In the genomic region with DNA sequence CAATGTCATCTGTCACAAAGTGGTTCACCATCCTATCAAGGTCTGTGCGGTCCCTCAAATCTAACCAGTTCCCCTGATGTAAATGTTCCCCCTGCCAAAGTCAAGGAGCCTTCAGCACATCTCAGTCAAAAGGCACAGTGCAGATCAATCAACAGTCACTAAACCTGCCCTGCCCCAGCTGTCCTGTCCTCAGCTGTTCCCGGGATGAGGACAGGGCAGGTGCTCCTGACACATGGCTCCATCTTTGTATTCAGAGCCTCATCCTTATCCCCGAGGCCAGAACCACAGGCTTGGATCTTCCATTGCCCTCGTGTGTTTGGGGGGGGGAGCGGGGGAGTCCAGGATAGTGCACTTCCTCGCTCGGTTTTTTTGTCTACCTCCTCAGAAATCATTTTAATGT, we compare ENCODE assay signal across 26 mouse cellular contexts. TPM values are rescaled to one million over a fixed set of nuclear protein-coding genes. Genes with fewer than 3 reads are reported as not detected.
DNase-seq lines count a peak whose midpoint lies in the region; ATAC-seq and TF ChIP-seq lines count a peak whose summit lies in the region.
"Had no signal": no experiment of that assay in that cellular context is flagged by ENCODE, and none has a peak within 500 bp of the region (broad histone marks: within the 10 kb centered on the region; RNA-seq: fewer than 3 reads in every experiment).

No protein-coding gene starts in this region.

- TF ChIP-seq POLR2A in myocyte (IDR thresholded peaks at IDR 0.05; ENCODE audit: insufficient read length, low read depth), result no peak

- H3ac ChIP-seq in myocyte (ENCODE audit: control insufficient read depth, insufficient read length), result no peak overlapping the region

- ATAC-seq in forebrain, embryonic 13.5 days, result no peak
- ATAC-seq in heart, embryonic 13.5 days (ENCODE audit: extremely low read depth, insufficient number of reproducible peaks, low FRiP score, low TSS enrichment), result no peak
- ATAC-seq in midbrain, embryonic 11.5 days (ENCODE audit: low FRiP score), result no peak
- ATAC-seq: activated CD4-positive, CD25-positive, alpha-beta regulatory T cell, adult 4 months; CD4-positive, CD25-positive, alpha-beta regulatory T cell, adult 4 months; Patski had no signal

- H3K27me3 ChIP-seq in forebrain, embryonic 10.5 days (ENCODE audit: poor library complexity, severe bottlenecking), result 0 out of 2 replicates have a peak, but pooled peaks cover 25% of the 10 kb centered on the region
- H3K27me3 ChIP-seq in forebrain, embryonic 13.5 days, result no peaks in the 10 kb centered on the region
- H3K27me3 ChIP-seq in heart, embryonic 13.5 days (replicated peaks), result peaks cover 93% of the 10 kb centered on the region
- peaks cover 10% of the 10 kb centered on the region for H3K27me3 ChIP-seq in midbrain, embryonic 10.5 days (ENCODE audit: low read depth, poor library complexity, severe bottlenecking)
- no peaks in the 10 kb centered on the region; the same call in 1 of the 2 replicates for H3K27me3 ChIP-seq in midbrain, embryonic 11.5 days (ENCODE audit: control insufficient read depth, insufficient read depth, low read length)
- no peaks in the 10 kb centered on the region for H3K27me3 ChIP-seq in myocyte (ENCODE audit: control insufficient read depth, insufficient read depth, insufficient read length)
- H3K27me3 ChIP-seq: CH12.LX, Patski had no signal

- H3K79me2 ChIP-seq in myocyte (ENCODE audit: control insufficient read depth, insufficient read depth), result no peaks in the 10 kb centered on the region

- H3K9ac ChIP-seq in forebrain, embryonic 13.5 days, result no peak overlapping the region
- no peak overlapping the region for H3K9ac ChIP-seq in heart, embryonic 13.5 days
- no peak overlapping the region for H3K9ac ChIP-seq in midbrain, embryonic 11.5 days (ENCODE audit: low read length)

- WGBS in forebrain, embryonic 10.5 days, result 84% methylated on average over 7 of the region's 7 CpGs
- WGBS in forebrain, embryonic 13.5 days, result 80% methylated on average over 7 of the region's 7 CpGs
- WGBS in heart, embryonic 13.5 days, result 39% methylated on average over 7 of the region's 7 CpGs
- WGBS in midbrain, embryonic 10.5 days, result 80% methylated on average over 7 of the region's 7 CpGs
- WGBS in midbrain, embryonic 11.5 days, result 81% methylated on average over 7 of the region's 7 CpGs

- intact Hi-C loops in heart, postnatal 36 days (cut with DNase I), result loop anchor here (5.0 kb wide), 1 partner anchor 436 kb away; no protein-coding TSS in a partner anchor

- H3K9me3 ChIP-seq in forebrain, embryonic 10.5 days, result no peaks in the 10 kb centered on the region
- no peaks in the 10 kb centered on the region for H3K9me3 ChIP-seq in forebrain, embryonic 13.5 days (replicated peaks)
- H3K9me3 ChIP-seq in heart, embryonic 13.5 days, result no peaks in the 10 kb centered on the region
- no peaks in the 10 kb centered on the region for H3K9me3 ChIP-seq in midbrain, embryonic 10.5 days (replicated peaks)
- H3K9me3 ChIP-seq in midbrain, embryonic 11.5 days (ENCODE audit: control insufficient read depth, low read length), result no peaks in the 10 kb centered on the region

- H3K4me2 ChIP-seq in forebrain, embryonic 13.5 days, result no peak overlapping the region
- 0 out of 2 replicates have a peak overlapping the region, but pooled peaks have one; percentile 5 for H3K4me2 ChIP-seq in heart, embryonic 13.5 days
- H3K4me2 ChIP-seq in midbrain, embryonic 11.5 days, result no peak overlapping the region
- no peak overlapping the region for H3K4me2 ChIP-seq in myocyte (ENCODE audit: low read depth)

- H3K4me3 ChIP-seq in forebrain, embryonic 10.5 days, result no peak overlapping the region
- H3K4me3 ChIP-seq in forebrain, embryonic 13.5 days, result no peak overlapping the region
- H3K4me3 ChIP-seq in heart, embryonic 13.5 days, result no peak overlapping the region
- no peak overlapping the region for H3K4me3 ChIP-seq in midbrain, embryonic 10.5 days
- H3K4me3 ChIP-seq in midbrain, embryonic 11.5 days (ENCODE audit: low read depth, low read length), result no peak overlapping the region
- no peak overlapping the region for H3K4me3 ChIP-seq in myocyte

- H3K4me1 ChIP-seq in forebrain, embryonic 10.5 days, result peaks cover 31% of the 10 kb centered on the region
- H3K4me1 ChIP-seq in forebrain, embryonic 13.5 days, result peaks cover 21% of the 10 kb centered on the region
- peaks cover 36% of the 10 kb centered on the region for H3K4me1 ChIP-seq in heart, embryonic 13.5 days
- H3K4me1 ChIP-seq in midbrain, embryonic 10.5 days, result peaks cover 30% of the 10 kb centered on the region
- peaks cover 10% of the 10 kb centered on the region; the same call in 1 of the 2 replicates for H3K4me1 ChIP-seq in midbrain, embryonic 11.5 days (ENCODE audit: control insufficient read depth, insufficient read depth, low read length)

- DNase-seq in forebrain, embryonic 10.5 days (ENCODE audit: extremely low spot score, low spot score), result no peak
- DNase-seq in heart, postnatal 36 days, result no peak
- no peak for DNase-seq in midbrain, embryonic 10.5 days (ENCODE audit: low spot score)
- no peak for DNase-seq in midbrain, embryonic 11.5 days (ENCODE audit: low spot score, missing footprints)
- DNase-seq in left cerebral cortex, adult 8-10 months (ENCODE audit: low spot score in 2 of 2), result no peak
- DNase-seq: adrenal gland, adult 2 months; adrenal gland, adult 8-10 months; adrenal gland, postnatal 10 days; adrenal gland, postnatal 14 days; adrenal gland, postnatal 25 days; adrenal gland, postnatal 36 days; B cell, adult 2 months; cerebellum, adult 11 months; cerebellum, adult 11-12 months had no signal

- H3K27ac ChIP-seq in forebrain, embryonic 10.5 days, result peak overlapping the region; percentile 16; the same call in 1 of the 2 replicates
- H3K27ac ChIP-seq in forebrain, embryonic 13.5 days, result no peak overlapping the region
- no peak overlapping the region for H3K27ac ChIP-seq in heart, embryonic 13.5 days (replicated peaks)
- H3K27ac ChIP-seq in midbrain, embryonic 10.5 days (replicated peaks), result 0 out of 2 replicates have a peak overlapping the region, but pooled peaks have one; percentile 10
- H3K27ac ChIP-seq in midbrain, embryonic 11.5 days (ENCODE audit: low read depth, low read length), result no peak overlapping the region

- H3K36me3 ChIP-seq in forebrain, embryonic 10.5 days (replicated peaks), result no peaks in the 10 kb centered on the region
- H3K36me3 ChIP-seq in forebrain, embryonic 13.5 days (ENCODE audit: poor library complexity, severe bottlenecking), result no peaks in the 10 kb centered on the region
- H3K36me3 ChIP-seq in heart, embryonic 13.5 days, result no peaks in the 10 kb centered on the region
- H3K36me3 ChIP-seq in midbrain, embryonic 10.5 days, result no peaks in the 10 kb centered on the region
- no peaks in the 10 kb centered on the region for H3K36me3 ChIP-seq in midbrain, embryonic 11.5 days (ENCODE audit: control insufficient read depth, insufficient read depth, low read length)
- no peaks in the 10 kb centered on the region for H3K36me3 ChIP-seq in myocyte (ENCODE audit: control insufficient read depth, insufficient read depth)
- H3K36me3 ChIP-seq: G1E had no signal

TF ChIP-seq in myocyte, 11 proteins besides CTCF, POLR2A, EP300 and RAD21:
- TF ChIP-seq POLR2AphosphoS2 (IDR thresholded peaks at IDR 0.05; ENCODE audit: insufficient read length, low read depth) (no peak), CEBPB (IDR thresholded peaks at IDR 0.05; ENCODE audit: insufficient read depth, poor library complexity, severe bottlenecking) (no peak), MYOD1 (IDR thresholded peaks at IDR 0.05; ENCODE audit: control insufficient read depth in 1 of 3, insufficient read length in 2 of 3, low read depth in 2 of 3) (peak; percentile 64 to 99 (median 98)), TCF3 (IDR thresholded peaks at IDR 0.05; ENCODE audit: insufficient read length, low read depth) (peak; percentile 97), SRF (IDR thresholded peaks at IDR 0.05; ENCODE audit: control insufficient read depth, insufficient read length, low read depth) (no peak), TCF12 (IDR thresholded peaks at IDR 0.05; ENCODE audit: insufficient read depth, poor library complexity, severe bottlenecking) (peak; percentile 94), MAX (IDR thresholded peaks at IDR 0.05; ENCODE audit: low read depth) (no peak), MYOG (IDR thresholded peaks at IDR 0.05; ENCODE audit: control insufficient read depth in 1 of 3, insufficient read depth in 1 of 3, insufficient read length in 2 of 3, low read depth in 2 of 3) (peak; percentile 80 to 99 (median 98))

RNA-seq across cellular contexts. Expression of a gene that starts 3.4 kb away (rescaled TPM):
- 0.10 and 0.27 TPM in 2 replicates for polyA plus RNA-seq in forebrain, embryonic 10.5 days (2016; fragmentation: Nextera tagmentation; extraction: Ambion mirVana)
- 0.62 and 0.93 TPM in 2 replicates for polyA plus RNA-seq in forebrain, embryonic 13.5 days (2015; fragmentation: Nextera tagmentation; extraction: Ambion mirVana)
- polyA plus RNA-seq in heart, embryonic 13.5 days (2015; fragmentation: Nextera tagmentation; extraction: Ambion mirVana), result 0.06 and 0.33 TPM in 2 replicates
- total RNA-seq in heart, postnatal 36 days (2021), result not detected
- 0.15 and 0.30 TPM in 2 replicates for polyA plus RNA-seq in midbrain, embryonic 10.5 days (2016; fragmentation: Nextera tagmentation; extraction: Ambion mirVana)
- polyA plus RNA-seq in midbrain, embryonic 11.5 days (2014; fragmentation: Nextera tagmentation; extraction: Ambion mirVana), result 0.18 TPM in 1 of 2 replicates, not detected in the other
- polyA plus RNA-seq in myocyte (2012; fragmentation: generic; extraction: Trizol), result 0.02 TPM
- 1 to 10 TPM in 3 of 4 experiments, under 1 TPM in 1; 0.52 to 1.5 (median 1.2) TPM for total RNA-seq in left cerebral cortex, adult 8-10 months (2022)
- total RNA-seq: adrenal gland, adult 18-20 months; adrenal gland, adult 2 months; adrenal gland, adult 8-10 months; adrenal gland, postnatal 10 days; adrenal gland, postnatal 14 days; adrenal gland, postnatal 25 days; adrenal gland, postnatal 36 days; adrenal gland, postnatal 4 days; MEL had no signal
- polyA plus RNA-seq: activated CD4-positive, CD25-positive, alpha-beta regulatory T cell, adult 4 months; adrenal gland, adult 2 months; C2C12; CD4-positive, CD25-positive, alpha-beta regulatory T cell, adult 4 months; G1E had no signal

RNA-seq across cellular contexts. Expression of a gene that starts 47.2 kb away (rescaled TPM):
- polyA plus RNA-seq in forebrain, embryonic 10.5 days (2016; fragmentation: Nextera tagmentation; extraction: Ambion mirVana), result 19.3 and 21.5 TPM in 2 replicates
- polyA plus RNA-seq in forebrain, embryonic 13.5 days (2015; fragmentation: Nextera tagmentation; extraction: Ambion mirVana), result 28.5 and 29.1 TPM in 2 replicates
- polyA plus RNA-seq in heart, embryonic 13.5 days (2015; fragmentation: Nextera tagmentation; extraction: Ambion mirVana), result 38.3 and 38.5 TPM in 2 replicates
- total RNA-seq in heart, postnatal 36 days (2021), result 10 to 100 TPM; 56.4 to 92.5 TPM
- 26.3 and 30.9 TPM in 2 replicates for polyA plus RNA-seq in midbrain, embryonic 10.5 days (2016; fragmentation: Nextera tagmentation; extraction: Ambion mirVana)
- polyA plus RNA-seq in midbrain, embryonic 11.5 days (2014; fragmentation: Nextera tagmentation; extraction: Ambion mirVana), result 28.4 and 29.4 TPM in 2 replicates
- 10.8 TPM for polyA plus RNA-seq in myocyte (2012; fragmentation: generic; extraction: Trizol)
- 1 to 10 TPM; 5.8 to 9.9 (median 7.0) TPM for total RNA-seq in left cerebral cortex, adult 8-10 months (2022)
- total RNA-seq: MEL had no signal
- polyA plus RNA-seq: CD4-positive, CD25-positive, alpha-beta regulatory T cell, adult 4 months; G1E had no signal

Comparison
In these comparisons a context has a peak if more than half of its experiments do, and no peak if none do; other contexts are left out.
1. H3K27ac ChIP-seq: peak in forebrain, embryonic 10.5 days (single experiment) and midbrain, embryonic 10.5 days (single experiment); none in forebrain, embryonic 13.5 days (single experiment), heart, embryonic 13.5 days (single experiment) and midbrain, embryonic 11.5 days (single experiment).